Mouse (Mus musculus) hindbrain, embryonic 14.5 days (tissue): ENCODE measurements around the gene Csrnp1. TPM values are rescaled to one million over a fixed set of nuclear protein-coding genes. Genes with fewer than 3 reads are reported as not detected.

Experiments
- ATAC-seq: fragments of 200-750 bp; cut with Nextera tagmentation; 2 replicates; pipeline ENCODE4 v1.8.0; 2017; ENCODE audit warnings: moderate number of reproducible peaks, mild to moderate bottlenecking, moderate TSS enrichment, moderate library complexity; ENCODE audit not compliant: low FRiP score
- DNase-seq: peaks from one replicate; pipeline ENCODE4 v3.0.0-alpha.2; 2015; ENCODE audit warnings: low spot score
- H3K27ac ChIP-seq: fragments of 300-500 bp; sonication (generic); 2 replicates; pipeline ENCODE4 v1.5.1; 2014; ENCODE audit warnings: mild to moderate bottlenecking, moderate library complexity
- H3K27me3 ChIP-seq: fragments of 300-500 bp; sonication (generic); 2 replicates; pipeline ENCODE4 v1.6.1; 2014; ENCODE audit warnings: mild to moderate bottlenecking, low read length, mixed read lengths; ENCODE audit not compliant: control insufficient read depth, insufficient read depth
- H3K36me3 ChIP-seq: fragments of 300-500 bp; sonication (generic); replicated peaks from 2 replicates; pipeline ENCODE4 v1.6.1; 2014; ENCODE audit not compliant: control insufficient read depth, insufficient read depth
- H3K4me1 ChIP-seq: fragments of 300-500 bp; sonication (generic); replicated peaks from 2 replicates; pipeline ENCODE4 v1.6.1; 2014; ENCODE audit warnings: antibody characterized with exemption, low read length, mixed read lengths; ENCODE audit not compliant: control insufficient read depth, insufficient read depth
- H3K4me2 ChIP-seq: fragments of 300-500 bp; sonication (generic); replicated peaks from 2 replicates; pipeline ENCODE4 v1.6.1; 2014; ENCODE audit warnings: mild to moderate bottlenecking, moderate library complexity
- H3K4me3 ChIP-seq: fragments of 300-500 bp; sonication (generic); replicated peaks from 2 replicates; pipeline ENCODE4 v1.5.1; 2014; ENCODE audit warnings: mild to moderate bottlenecking, low read length
- H3K9ac ChIP-seq: fragments of 300-500 bp; sonication (generic); 2 replicates; pipeline ENCODE4 v1.6.1; 2014
- H3K9me3 ChIP-seq: fragments of 300-500 bp; sonication (generic); 2 replicates; pipeline ENCODE4 v1.6.1; 2016; ENCODE audit warnings: low read length; ENCODE audit not compliant: control insufficient read depth
- WGBS: fragments of 180-500 bp; shearing (Covaris S2); extraction: QIAGEN DNeasy Blood & Tissue Kit; methylation state at CpG from one replicate; pipeline ENCODE4 v1.1.7; 2014; 5-methylcytosine and 5-hydroxymethylcytosine counted together
- polyA plus RNA-seq: library from polyadenylated mRNA; unstranded; fragments of >200 nt; fragmentation: Nextera tagmentation; extraction: Ambion mirVana; gene quantifications from 2 replicates; pipeline ENCODE4 v1.2.1, GENCODE M21; 2014

The Csrnp1 gene
- polyA plus RNA-seq, 1 experiment from 2014 or later, result 0.68 TPM

GRCm38 (mm10) chr9:120009226-120009841 lies 24.9 kb upstream of the Csrnp1 start:
- DNase-seq (no peak), ATAC-seq (no peak)
- Histone ChIP-seq H3K27me3 (no peaks in the 10 kb centered on the region), H3K4me2 (no peak overlapping the region), H3K4me1 (0 out of 2 replicates have a peak, but pooled peaks cover 3% of the 10 kb centered on the region), H3K4me3 (no peak overlapping the region), H3K9ac (no peak overlapping the region), H3K36me3 (no peaks in the 10 kb centered on the region), H3K9me3 (no peaks in the 10 kb centered on the region), H3K27ac (no peak overlapping the region)
- 73% methylated on average over 7 of the region's 7 CpGs for whole genome bisulfite sequencing

- DNase-seq (no peak), ATAC-seq (no peak)
- Histone ChIP-seq H3K4me1 (0 out of 2 replicates have a peak, but pooled peaks cover 3% of the 10 kb centered on the region), H3K9ac (no peak overlapping the region), H3K9me3 (no peaks in the 10 kb centered on the region), H3K27ac (no peak overlapping the region), H3K4me2 (no peak overlapping the region), H3K36me3 (no peaks in the 10 kb centered on the region), H3K27me3 (no peaks in the 10 kb centered on the region), H3K4me3 (no peak overlapping the region)
- WGBS, result 82% methylated on average over 1 of the region's 1 CpGs
Observed at GRCm38 (mm10) chr9:120007833-120008232, 23.4 kb upstream of the Csrnp1 start.

GRCm38 (mm10) chr9:120005936-120006335 lies 21.5 kb upstream of the Csrnp1 start:
- H3K4me3 ChIP-seq, result no peak overlapping the region
- no peak for DNase-seq
- no peak overlapping the region for H3K9ac ChIP-seq
- H3K9me3 ChIP-seq, result no peaks in the 10 kb centered on the region
- H3K4me2 ChIP-seq, result no peak overlapping the region
- no peak for ATAC-seq
- 72% methylated on average over 3 of the region's 3 CpGs for WGBS
- H3K27ac ChIP-seq, result no peak overlapping the region
- H3K36me3 ChIP-seq, result no peaks in the 10 kb centered on the region
- 0 out of 2 replicates have a peak, but pooled peaks cover 4% of the 10 kb centered on the region for H3K4me1 ChIP-seq
- H3K27me3 ChIP-seq, result no peaks in the 10 kb centered on the region; the same call in 1 of the 2 replicates

- H3K4me1 ChIP-seq, result 0 out of 2 replicates have a peak, but pooled peaks cover 4% of the 10 kb centered on the region
- 76% methylated on average over 5 of the region's 5 CpGs for WGBS
- no peak overlapping the region for H3K27ac ChIP-seq
- no peaks in the 10 kb centered on the region; the same call in 1 of the 2 replicates for H3K27me3 ChIP-seq
- ATAC-seq (no peak), DNase-seq (no peak)
- H3K4me3 ChIP-seq, result no peak overlapping the region
- H3K36me3 ChIP-seq, result no peaks in the 10 kb centered on the region
- H3K9ac ChIP-seq, result no peak overlapping the region
- H3K9me3 ChIP-seq, result no peaks in the 10 kb centered on the region
- no peak overlapping the region for H3K4me2 ChIP-seq
Observed at GRCm38 (mm10) chr9:120002893-120003292, 18.4 kb upstream of the Csrnp1 start.

GRCm38 (mm10) chr9:120001945-120002725 lies 17.7 kb upstream of the Csrnp1 start:
- Histone ChIP-seq H3K27ac (no peak overlapping the region), H3K9ac (peak overlapping the region; percentile 25; the same call in 1 of the 2 replicates), H3K4me2 (peak overlapping the region; percentile 44), H3K9me3 (no peaks in the 10 kb centered on the region), H3K4me3 (peak overlapping the region; percentile 22), H3K4me1 (0 out of 2 replicates have a peak, but pooled peaks cover 4% of the 10 kb centered on the region), H3K36me3 (no peaks in the 10 kb centered on the region), H3K27me3 (no peaks in the 10 kb centered on the region; the same call in 1 of the 2 replicates)
- WGBS, result 10% methylated on average over 31 of the region's 31 CpGs
- no peak for ATAC-seq
- peak; percentile 69 for DNase-seq

- no peak overlapping the region for H3K9ac ChIP-seq
- H3K9me3 ChIP-seq, result no peaks in the 10 kb centered on the region
- no peak for ATAC-seq
- DNase-seq, result no peak
- no peak overlapping the region for H3K4me2 ChIP-seq
- WGBS, result 82% methylated on average over 5 of the region's 5 CpGs
- 0 out of 2 replicates have a peak, but pooled peaks cover 4% of the 10 kb centered on the region for H3K4me1 ChIP-seq
- no peak overlapping the region for H3K27ac ChIP-seq
- H3K4me3 ChIP-seq, result no peak overlapping the region
- no peaks in the 10 kb centered on the region for H3K36me3 ChIP-seq
- no peaks in the 10 kb centered on the region; the same call in 1 of the 2 replicates for H3K27me3 ChIP-seq
Observed at GRCm38 (mm10) chr9:120000761-120001160, 16.3 kb upstream of the Csrnp1 start.

- Histone ChIP-seq H3K4me2 (no peak overlapping the region), H3K27me3 (no peaks in the 10 kb centered on the region; the same call in 1 of the 2 replicates), H3K27ac (no peak overlapping the region), H3K9ac (no peak overlapping the region), H3K36me3 (no peaks in the 10 kb centered on the region), H3K9me3 (no peaks in the 10 kb centered on the region), H3K4me1 (0 out of 2 replicates have a peak, but pooled peaks cover 4% of the 10 kb centered on the region), H3K4me3 (no peak overlapping the region)
- no peak for DNase-seq
- 81% methylated on average over 6 of the region's 6 CpGs for WGBS
- ATAC-seq, result no peak
Observed at GRCm38 (mm10) chr9:119999636-120000035, 15.2 kb upstream of the Csrnp1 start.

GRCm38 (mm10) chr9:119998776-119999175 lies 14.3 kb upstream of the Csrnp1 start:
- DNase-seq (no peak), ATAC-seq (no peak)
- Histone ChIP-seq H3K27ac (no peak overlapping the region), H3K27me3 (no peaks in the 10 kb centered on the region; the same call in 1 of the 2 replicates), H3K4me3 (no peak overlapping the region), H3K36me3 (no peaks in the 10 kb centered on the region), H3K9me3 (no peaks in the 10 kb centered on the region), H3K4me2 (no peak overlapping the region), H3K9ac (no peak overlapping the region), H3K4me1 (0 out of 2 replicates have a peak, but pooled peaks cover 4% of the 10 kb centered on the region)
- 70% methylated on average over 1 of the region's 1 CpGs for WGBS

GRCm38 (mm10) chr9:119996080-119996479 lies 11.6 kb upstream of the Csrnp1 start:
- no peak overlapping the region for H3K4me2 ChIP-seq
- H3K4me3 ChIP-seq, result no peak overlapping the region
- H3K27ac ChIP-seq, result no peak overlapping the region
- no peak for DNase-seq
- 82% methylated on average over 4 of the region's 4 CpGs for WGBS
- no peak for ATAC-seq
- no peaks in the 10 kb centered on the region for H3K9me3 ChIP-seq
- no peaks in the 10 kb centered on the region for H3K4me1 ChIP-seq
- H3K36me3 ChIP-seq, result no peaks in the 10 kb centered on the region
- no peak overlapping the region for H3K9ac ChIP-seq
- no peaks in the 10 kb centered on the region for H3K27me3 ChIP-seq
